Mouse (Mus musculus): ENCODE results near the gene Car11.

Gene Car11

GRCm38 (mm10) chr7:45711316-45712021 is 11.8 kb downstream of the Car11 start:
- no peak for DNase-seq

- peak; percentile 93 for DNase-seq
These were observed 12.5 kb downstream of the Car11 start for GRCm38 (mm10) chr7:45712022-45712757.

- DNase-seq = no peak
These were observed 13.8 kb downstream of the Car11 start for GRCm38 (mm10) chr7:45713396-45713795.

- no peak for DNase-seq
These were observed 14.4 kb downstream of the Car11 start for GRCm38 (mm10) chr7:45713881-45714520.

GRCm38 (mm10) chr7:45714630-45715089 is 15.0 kb downstream of the Car11 start:
- peak; percentile 70 for DNase-seq

GRCm38 (mm10) chr7:45715090-45715708 is 15.6 kb downstream of the Car11 start, which contains the start of gene Rpl18:
Rpl18 (plus strand) TSS chr7:45715457.
- peak; percentile 99 for DNase-seq

GRCm38 (mm10) chr7:45715741-45716459 is 16.3 kb downstream of the Car11 start:
- DNase-seq = peak; percentile 61

GRCm38 (mm10) chr7:45716460-45716857 is 16.8 kb downstream of the Car11 start:
- DNase-seq = no peak

GRCm38 (mm10) chr7:45716952-45717917 is 17.6 kb downstream of the Car11 start:
- no peak for DNase-seq

GRCm38 (mm10) chr7:45717918-45718297 is 18.3 kb downstream of the Car11 start, which contains the start of gene Sphk2:
Sphk2 (minus strand) TSS chr7:45718002.
- DNase-seq = peak; percentile 99

- DNase-seq = no peak
These were observed 18.7 kb downstream of the Car11 start for GRCm38 (mm10) chr7:45718331-45718730.

- no peak for DNase-seq
These were observed 19.5 kb downstream of the Car11 start for GRCm38 (mm10) chr7:45719180-45719579.

GRCm38 (mm10) chr7:45719738-45720412 is 20.2 kb downstream of the Car11 start:
- no peak for DNase-seq

- DNase-seq = peak; percentile 57
These were observed 21.0 kb downstream of the Car11 start, which contains the start of gene Fam83e for GRCm38 (mm10) chr7:45720413-45721233. Fam83e (plus strand) TSS chr7:45721212.

- DNase-seq = no peak
These were observed 21.6 kb downstream of the Car11 start for GRCm38 (mm10) chr7:45721234-45721571.

GRCm38 (mm10) chr7:45721642-45722347 is 22.2 kb downstream of the Car11 start:
- no peak for DNase-seq

- DNase-seq = no peak
These were observed 22.7 kb downstream of the Car11 start for GRCm38 (mm10) chr7:45722348-45722713.

GRCm38 (mm10) chr7:45723301-45723700 is 23.7 kb downstream of the Car11 start:
- DNase-seq = no peak

GRCm38 (mm10) chr7:45723781-45724180 is 24.1 kb downstream of the Car11 start:
- no peak for DNase-seq

Data from lung, postnatal 36 days (tissue).